Mouse (Mus musculus): Measurements from ENCODE around the gene Rnf4. TPM values are rescaled to one million over a fixed set of nuclear protein-coding genes. Genes with fewer than 3 reads are reported as not detected.
A peak's percentile ranks its signal among the peaks of the same experiment; 100 is the strongest.

The Rnf4 gene
- total and polyA plus RNA-seq, 3 experiments = 60.3 to 117 (median 112) TPM

DNA sequence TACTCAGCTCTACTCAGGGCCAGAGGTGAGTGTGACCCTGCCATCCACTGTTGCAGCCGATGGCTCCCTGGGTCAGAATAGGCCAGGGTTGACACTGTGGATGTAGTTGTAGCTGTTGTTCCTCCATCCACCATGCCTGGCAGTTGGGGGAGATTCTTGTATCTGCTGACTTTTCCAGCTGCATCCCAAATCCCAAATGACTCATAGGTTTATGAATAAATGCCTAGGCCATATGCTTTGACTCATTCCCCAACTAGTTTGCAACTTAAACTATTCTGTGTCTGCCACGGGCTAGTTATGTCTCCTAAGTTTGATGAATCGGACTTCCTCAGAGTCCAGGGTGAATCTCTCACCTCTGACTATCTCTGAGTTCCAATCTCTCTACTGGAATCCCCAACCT is 24.2 kb downstream of the Rnf4 start:
- dilution Hi-C loops (cut with MboI; ENCODE audit: extremely low pct_ligation_motif_present, extremely low pct_unique_long_range_greater_than_20kb, low sequenced_read_pairs) = no loop called here
- no peak for DNase-seq (ENCODE audit: extremely low read depth)
- in situ Hi-C loops (cut with MboI; ENCODE audit: low pct_ligation_motif_present, low pct_unique_long_range_greater_than_20kb, low sequenced_read_pairs) = no loop called here
- no peaks in the 10 kb centered on the region for H3K79me2 ChIP-seq (replicated peaks; ENCODE audit: control insufficient read depth, extremely low read depth, insufficient read depth, poor library complexity, severe bottlenecking)
- TF ChIP-seq MAFK (IDR thresholded peaks at IDR 0.05; ENCODE audit: insufficient replicate concordance, low read length) (no peak), ZKSCAN1 (IDR thresholded peaks at IDR 0.05; ENCODE audit: borderline replicate concordance, low read depth, low read length) (no peak), TBP (conservative IDR thresholded peaks at IDR 0.05; ENCODE audit: low read depth, low read length) (no peak), ETS1 (conservative IDR thresholded peaks at IDR 0.05; ENCODE audit: low read depth, low read length) (no peak), BHLHE40 (IDR thresholded peaks at IDR 0.05; ENCODE audit: low read depth, low read length) (no peak), CHD2 (IDR thresholded peaks at IDR 0.05; ENCODE audit: low read length) (no peak)
- peaks cover 0 to 12% of the 10 kb centered on the region in 2 experiments; a peak in 2 of 4 replicates for H3K4me1 ChIP-seq (ENCODE audit: control insufficient read depth in 1 of 2, insufficient read depth in 2 of 2)
- no peak overlapping the region for H3K4me3 ChIP-seq (replicated peaks in 1 of 3; ENCODE audit: low read depth in 2 of 3, low read length in 2 of 3, poor library complexity in 1 of 3)
- no peak overlapping the region for H3K9ac ChIP-seq (ENCODE audit: insufficient read depth, low read depth)
- H3K9me3 ChIP-seq (replicated peaks; ENCODE audit: low read length) = no peaks in the 10 kb centered on the region
- H3K36me3 ChIP-seq (replicated peaks in 1 of 2; ENCODE audit: control insufficient read depth in 1 of 2, insufficient read depth in 1 of 2, low read length in 1 of 2) = peaks cover 37 to 77% of the 10 kb centered on the region in 2 experiments
- H3K27ac ChIP-seq (ENCODE audit: insufficient read depth, low read depth) = no peak overlapping the region
- no peak overlapping the region for H3K4me2 ChIP-seq (ENCODE audit: insufficient read depth, low read depth, poor library complexity, severe bottlenecking)
- H3K27me3 ChIP-seq (replicated peaks) = no peaks in the 10 kb centered on the region

DNA sequence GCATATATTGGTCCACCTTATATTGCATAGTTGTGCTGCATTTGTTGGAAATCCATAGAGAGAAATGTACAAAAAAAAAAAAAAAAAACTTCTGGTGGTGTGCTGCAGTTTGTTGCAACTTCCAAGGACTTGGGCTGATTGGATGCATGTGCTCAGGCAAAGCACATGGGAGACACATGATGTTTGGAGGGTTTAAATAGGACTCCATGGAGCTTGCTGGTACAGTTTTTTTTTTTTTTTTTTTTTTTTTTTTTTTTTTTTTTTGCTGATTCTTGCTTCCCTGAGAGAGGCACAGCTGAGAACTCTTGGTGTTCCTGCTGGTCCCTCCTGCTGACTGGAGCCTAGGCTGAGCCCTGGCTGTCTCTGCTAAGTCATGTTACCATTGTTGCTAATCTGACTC is 27.0 kb downstream of the Rnf4 start:
- no peak overlapping the region for H3K27ac ChIP-seq (ENCODE audit: insufficient read depth, low read depth)
- no peaks in the 10 kb centered on the region for H3K27me3 ChIP-seq (replicated peaks)
- in situ Hi-C loops (cut with MboI; ENCODE audit: low pct_ligation_motif_present, low pct_unique_long_range_greater_than_20kb, low sequenced_read_pairs) (no loop called here), dilution Hi-C loops (cut with MboI; ENCODE audit: extremely low pct_ligation_motif_present, extremely low pct_unique_long_range_greater_than_20kb, low sequenced_read_pairs) (no loop called here)
- peaks cover 0 to 12% of the 10 kb centered on the region in 2 experiments; a peak in 2 of 4 replicates for H3K4me1 ChIP-seq (ENCODE audit: control insufficient read depth in 1 of 2, insufficient read depth in 2 of 2)
- H3K36me3 ChIP-seq (replicated peaks in 1 of 2; ENCODE audit: control insufficient read depth in 1 of 2, insufficient read depth in 1 of 2, low read length in 1 of 2) = peaks cover 20 to 58% of the 10 kb centered on the region in 2 experiments
- TF ChIP-seq USF1 (IDR thresholded peaks at IDR 0.05; ENCODE audit: low read depth, low read length) = no peak
- TF ChIP-seq TBP (conservative IDR thresholded peaks at IDR 0.05; ENCODE audit: low read depth, low read length) = no peak
- no peak for TF ChIP-seq KAT2A (IDR thresholded peaks at IDR 0.05; ENCODE audit: insufficient replicate concordance, low read length)
- no peak for TF ChIP-seq ZMIZ1 (IDR thresholded peaks at IDR 0.05; ENCODE audit: low read depth, low read length)
- no peak for TF ChIP-seq SMC3 (IDR thresholded peaks at IDR 0.05; ENCODE audit: low read depth, low read length)
- no peak for TF ChIP-seq ETS1 (conservative IDR thresholded peaks at IDR 0.05; ENCODE audit: low read depth, low read length)
- TF ChIP-seq CHD2 (IDR thresholded peaks at IDR 0.05; ENCODE audit: low read length) = no peak
- peak; percentile 66 for TF ChIP-seq ZNF384 (IDR thresholded peaks at IDR 0.05; ENCODE audit: low read depth, low read length)
- H3K9me3 ChIP-seq (replicated peaks; ENCODE audit: low read length) = no peaks in the 10 kb centered on the region
- no peak overlapping the region for H3K4me2 ChIP-seq (ENCODE audit: insufficient read depth, low read depth, poor library complexity, severe bottlenecking)
- H3K4me3 ChIP-seq (replicated peaks in 1 of 3; ENCODE audit: low read depth in 2 of 3, low read length in 2 of 3, poor library complexity in 1 of 3) = no peak overlapping the region
- DNase-seq (ENCODE audit: extremely low read depth) = no peak
- no peak overlapping the region for H3K9ac ChIP-seq (ENCODE audit: insufficient read depth, low read depth)
- no peaks in the 10 kb centered on the region for H3K79me2 ChIP-seq (replicated peaks; ENCODE audit: control insufficient read depth, extremely low read depth, insufficient read depth, poor library complexity, severe bottlenecking)

DNA sequence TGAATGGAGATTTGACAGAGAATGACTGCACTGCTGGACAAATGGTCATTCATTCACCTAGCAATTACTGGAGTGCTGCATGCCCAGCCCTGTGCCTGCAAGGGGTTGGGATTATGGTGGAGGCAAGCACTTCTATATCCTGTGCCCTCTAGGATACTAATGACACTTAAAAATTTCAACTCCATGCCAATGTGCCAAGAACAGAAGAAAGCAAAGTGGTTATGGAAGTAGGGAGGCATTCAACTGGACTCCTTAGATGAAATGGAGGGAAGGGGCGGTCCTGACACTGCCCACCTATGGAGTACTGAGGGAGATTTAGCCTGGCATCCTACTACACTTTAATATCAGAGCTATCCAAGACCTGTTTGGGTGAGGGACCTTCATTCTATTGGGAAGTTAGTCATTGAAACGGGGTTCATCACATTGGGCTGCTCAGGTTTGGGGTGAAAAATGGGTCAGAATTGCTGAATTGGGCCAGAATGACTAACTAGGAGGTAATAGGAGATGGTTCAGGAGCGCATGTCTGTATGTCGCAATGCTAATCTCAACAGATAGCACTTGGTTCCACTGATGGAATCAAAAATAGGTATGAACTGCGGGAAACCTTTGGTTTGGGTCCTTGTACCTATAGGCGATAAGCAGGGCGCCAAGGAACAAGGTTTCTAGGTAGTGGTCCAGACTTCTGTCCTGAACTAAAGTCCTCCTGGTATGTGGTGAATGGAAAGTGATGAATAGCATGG is 32.6 kb downstream of the Rnf4 start:
- H3K27ac ChIP-seq (ENCODE audit: insufficient read depth, low read depth) = no peak overlapping the region
- no peak for TF ChIP-seq TCF12 (IDR thresholded peaks at IDR 0.05; ENCODE audit: low read depth, low read length)
- TF ChIP-seq SIN3A (IDR thresholded peaks at IDR 0.05; ENCODE audit: low read length) = no peak
- no peak for TF ChIP-seq CHD2 (IDR thresholded peaks at IDR 0.05; ENCODE audit: low read length)

More for the DNA sequence above, 32.6 kb downstream of the Rnf4 start:
- peak overlapping the region; percentile 70 for H3K9ac ChIP-seq (ENCODE audit: insufficient read depth, low read depth)
- peak overlapping the region; percentile 69 for H3K4me2 ChIP-seq (ENCODE audit: insufficient read depth, low read depth, poor library complexity, severe bottlenecking)
- peaks cover 0 to 19% of the 10 kb centered on the region in 2 experiments for H3K36me3 ChIP-seq (replicated peaks in 1 of 2; ENCODE audit: control insufficient read depth in 1 of 2, insufficient read depth in 1 of 2, low read length in 1 of 2)
- in situ Hi-C loops (cut with MboI; ENCODE audit: low pct_ligation_motif_present, low pct_unique_long_range_greater_than_20kb, low sequenced_read_pairs) = no loop called here
- H3K4me3 ChIP-seq (replicated peaks in 1 of 3; ENCODE audit: low read depth in 2 of 3, low read length in 2 of 3, poor library complexity in 1 of 3) = peak overlapping the region; percentile 56 to 78 (median 72)
- no peaks in the 10 kb centered on the region for H3K9me3 ChIP-seq (replicated peaks; ENCODE audit: low read length)
- H3K27me3 ChIP-seq (replicated peaks) = no peaks in the 10 kb centered on the region
- DNase-seq (ENCODE audit: extremely low read depth) = peak; percentile 11
- peaks cover 26% of the 10 kb centered on the region for H3K79me2 ChIP-seq (replicated peaks; ENCODE audit: control insufficient read depth, extremely low read depth, insufficient read depth, poor library complexity, severe bottlenecking)
- dilution Hi-C loops (cut with MboI; ENCODE audit: extremely low pct_ligation_motif_present, extremely low pct_unique_long_range_greater_than_20kb, low sequenced_read_pairs) = no loop called here
- peaks cover 2 to 24% of the 10 kb centered on the region in 2 experiments; a peak in 3 of 4 replicates for H3K4me1 ChIP-seq (ENCODE audit: control insufficient read depth in 1 of 2, insufficient read depth in 2 of 2)
